Mouse (Mus musculus): Measurements from ENCODE around the gene Gemin2.
"Not testable (repeated sequence)": the region's sequence is repeated elsewhere in the genome, so short reads cannot be mapped to it uniquely, and the experiment has no call there.

The Gemin2 gene

DNA sequence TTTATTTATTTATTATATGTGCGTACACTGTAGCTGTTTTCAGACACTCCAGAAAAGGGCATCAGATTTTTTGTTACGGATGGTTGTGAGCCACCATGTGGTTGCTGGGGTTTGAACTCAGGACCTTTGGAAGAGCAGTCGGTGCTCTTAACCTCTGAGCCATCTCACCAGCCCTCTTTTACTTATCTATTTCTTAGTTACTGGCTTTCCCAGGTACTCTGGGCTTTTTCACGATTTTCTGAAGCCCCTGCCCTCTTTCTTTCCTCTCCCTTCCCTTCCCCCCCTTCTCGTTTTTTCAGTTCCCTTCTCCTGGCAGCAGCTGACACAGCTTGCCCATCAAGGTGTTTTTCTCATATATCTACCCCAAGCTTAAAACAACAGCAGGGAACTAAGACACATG, 45.0 kb downstream of the Gemin2 start:
- DNase-seq (ENCODE audit: extremely low spot score) = not testable (repeated sequence)

DNA sequence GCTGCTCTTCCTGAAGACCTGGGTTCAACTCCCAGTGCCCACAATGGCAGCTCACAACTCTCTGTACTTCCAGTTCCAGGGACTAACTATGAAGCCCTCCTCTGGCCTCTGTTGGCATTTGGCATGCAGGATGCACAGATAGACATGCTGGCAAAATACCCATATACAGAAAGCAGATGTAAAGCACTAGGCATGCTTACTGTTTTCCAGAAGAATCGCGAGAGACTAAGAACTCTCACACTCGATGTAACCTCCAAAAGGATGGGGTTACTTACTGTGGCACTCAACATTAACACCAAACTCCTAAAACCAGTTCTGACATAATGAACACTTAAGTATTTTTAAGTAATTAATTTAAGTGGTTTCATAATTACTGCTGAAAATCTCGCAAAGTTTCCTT, 47.1 kb downstream of the Gemin2 start:
- DNase-seq (ENCODE audit: extremely low spot score) = no peak

DNA sequence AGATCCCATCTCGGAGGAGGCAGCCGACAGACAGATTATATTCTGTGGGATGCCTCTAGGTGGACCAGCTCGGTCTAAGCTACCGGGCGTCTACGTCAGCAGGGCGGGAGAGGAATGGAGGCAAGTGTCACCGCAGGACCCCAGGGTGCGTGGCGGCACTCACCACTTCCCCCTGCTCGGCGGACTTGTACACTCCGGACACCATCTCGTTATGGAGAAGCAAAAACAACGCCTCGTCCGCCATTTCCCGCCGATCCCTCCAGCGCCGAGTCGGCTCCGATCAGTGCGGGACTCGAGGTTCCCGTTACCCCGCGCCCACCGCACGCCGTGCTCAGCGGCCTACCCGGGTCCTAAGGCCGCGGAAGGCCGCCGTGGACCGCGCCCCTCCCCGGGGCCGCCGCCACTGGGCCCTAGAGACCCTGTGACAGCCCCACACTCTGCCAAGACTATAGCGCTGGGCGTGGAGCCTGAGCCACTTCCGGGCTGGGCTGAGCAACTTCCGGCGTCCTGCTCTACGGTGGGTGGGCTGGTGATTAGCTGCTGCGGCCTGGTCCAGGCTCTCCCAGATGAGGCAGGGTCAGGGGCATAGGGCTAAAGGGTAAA, 47.9 kb downstream of the Gemin2 start, which contains the start of gene Trappc6b:
Trappc6b (minus strand) TSS at position 480 of the 603 bp plus-strand sequence.
- DNase-seq (ENCODE audit: extremely low spot score) = peak; percentile 85

DNA sequence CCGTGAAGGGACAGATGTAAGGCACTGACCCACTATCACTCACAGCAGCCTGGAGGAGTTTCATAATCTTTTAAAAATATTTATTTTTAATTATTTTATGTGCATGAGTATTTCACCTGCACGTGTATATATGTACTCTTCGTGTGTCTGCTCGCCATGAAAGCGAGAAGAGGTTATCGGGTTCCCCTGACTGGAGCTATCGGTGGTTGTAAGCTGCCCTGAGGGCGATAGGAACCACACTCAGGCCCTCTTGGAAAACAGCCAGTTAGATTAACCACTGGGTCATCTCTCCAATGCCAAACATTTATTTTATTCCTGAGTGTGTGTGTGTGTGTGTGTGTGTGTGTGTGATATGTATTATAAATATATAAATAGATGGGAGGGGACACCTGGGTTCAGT, 51.6 kb downstream of the Gemin2 start:
- DNase-seq (ENCODE audit: extremely low spot score) = no peak

DNA sequence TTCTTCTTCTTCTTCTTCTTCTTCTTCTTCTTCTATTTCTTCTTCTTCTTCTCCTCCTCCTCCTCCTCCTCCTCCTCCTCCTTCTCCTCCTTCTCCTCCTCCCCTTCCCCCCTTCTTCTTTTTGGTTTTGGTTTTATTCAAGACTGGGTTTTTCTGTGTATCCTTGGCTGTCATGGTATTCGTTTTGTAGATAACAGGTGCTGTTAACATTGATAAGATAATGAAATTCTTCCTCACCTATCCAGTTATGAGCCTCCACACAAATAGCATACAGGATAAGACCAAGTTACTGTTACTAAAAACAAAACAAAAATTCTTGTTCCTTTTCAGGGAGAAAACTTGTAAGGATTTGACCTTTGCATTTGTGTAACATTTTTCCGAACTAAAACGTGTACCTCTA, 52.6 kb downstream of the Gemin2 start:
- DNase-seq (ENCODE audit: extremely low spot score) = no peak

DNA sequence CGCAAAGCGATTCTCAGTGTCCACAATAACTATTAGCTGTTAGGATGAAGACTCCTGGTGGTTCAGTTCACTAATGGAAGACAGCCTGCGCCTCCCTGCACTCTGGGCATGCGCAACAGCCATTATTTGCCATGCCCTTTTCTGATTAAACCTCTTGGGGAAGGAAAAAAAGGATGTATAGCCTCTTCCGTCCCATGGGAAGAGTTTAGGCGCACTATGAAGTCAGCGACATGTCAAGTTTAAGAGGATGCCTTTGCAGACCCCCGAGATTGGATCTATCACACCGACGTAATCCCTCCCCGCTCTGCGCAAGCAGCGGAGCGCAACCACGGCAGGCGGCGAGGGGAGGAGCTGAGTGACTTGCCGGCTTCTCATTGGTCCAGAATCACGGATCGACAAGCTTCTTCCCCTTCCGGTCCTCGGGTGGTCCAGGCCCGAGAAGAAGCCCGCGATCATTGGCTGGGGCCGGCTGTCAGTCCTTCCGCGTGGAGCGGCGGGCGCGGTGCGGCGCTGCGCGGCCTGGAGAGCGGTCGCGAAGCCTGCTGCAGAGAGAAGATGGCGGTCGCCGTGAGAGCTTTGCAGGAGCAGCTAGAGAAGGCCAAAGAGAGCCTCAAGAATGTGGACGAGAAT, 53.4 kb downstream of the Gemin2 start, which contains the start of gene Pnn:
Pnn (plus strand) TSS at position 437 of the 630 bp plus-strand sequence.
- peak; percentile 96 for DNase-seq (ENCODE audit: extremely low spot score)

DNA sequence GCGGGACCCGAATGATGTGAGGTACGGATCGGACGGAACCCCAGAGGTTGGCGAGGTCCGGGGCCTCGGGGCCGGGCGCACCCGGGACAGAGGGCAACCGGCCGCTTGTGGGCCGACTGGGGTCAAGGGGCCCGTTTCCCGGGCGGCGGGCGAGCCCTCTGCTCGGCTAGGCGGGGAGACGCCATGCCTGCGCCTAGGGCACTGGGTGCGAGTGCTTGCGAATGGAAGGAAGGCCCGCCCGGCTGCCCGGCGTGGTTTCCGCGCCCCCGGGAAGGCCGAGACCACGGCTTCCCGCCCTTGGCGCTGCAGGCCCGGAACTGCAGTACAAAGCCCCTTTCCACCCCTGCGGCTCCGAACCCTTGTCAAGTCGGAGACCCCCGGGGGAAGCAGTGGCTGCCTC, 53.9 kb downstream of the Gemin2 start:
- no peak for DNase-seq (ENCODE audit: extremely low spot score)

DNA sequence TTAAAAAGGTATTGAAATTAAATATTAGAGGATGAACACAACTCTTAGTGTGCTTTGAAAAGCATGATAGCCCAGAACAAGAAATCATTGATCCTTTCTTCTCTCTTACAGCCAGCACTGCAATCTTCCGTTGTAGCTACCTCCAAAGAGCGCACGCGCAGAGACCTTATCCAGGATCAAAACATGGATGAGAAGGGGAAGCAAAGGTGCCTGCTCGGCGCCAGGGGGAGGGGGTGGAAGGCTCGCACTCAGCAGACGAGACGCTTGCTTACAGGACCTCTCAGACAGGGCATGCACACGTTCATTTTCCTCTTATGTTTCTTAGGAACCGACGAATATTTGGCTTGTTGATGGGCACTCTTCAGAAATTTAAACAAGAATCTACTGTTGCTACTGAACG, 55.6 kb downstream of the Gemin2 start:
- no peak for DNase-seq (ENCODE audit: extremely low spot score)

DNA sequence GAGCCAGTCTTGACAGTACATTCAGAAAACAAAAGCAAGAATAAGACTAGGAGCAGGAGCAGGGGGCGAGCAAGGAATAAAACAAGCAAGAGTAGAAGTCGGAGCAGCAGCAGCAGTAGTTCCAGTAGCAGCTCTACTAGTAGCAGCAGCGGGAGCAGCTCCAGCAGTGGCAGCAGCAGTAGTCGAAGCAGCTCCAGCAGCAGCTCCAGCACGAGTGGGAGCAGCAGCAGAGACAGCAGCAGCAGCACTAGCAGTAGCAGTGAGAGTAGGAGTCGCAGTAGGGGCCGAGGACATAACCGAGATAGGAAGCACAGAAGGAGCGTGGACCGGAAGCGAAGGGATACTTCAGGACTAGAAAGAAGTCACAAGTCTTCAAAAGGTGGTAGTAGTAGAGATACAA, 59.1 kb downstream of the Gemin2 start:
- no peak for DNase-seq (ENCODE audit: extremely low spot score)

DNA sequence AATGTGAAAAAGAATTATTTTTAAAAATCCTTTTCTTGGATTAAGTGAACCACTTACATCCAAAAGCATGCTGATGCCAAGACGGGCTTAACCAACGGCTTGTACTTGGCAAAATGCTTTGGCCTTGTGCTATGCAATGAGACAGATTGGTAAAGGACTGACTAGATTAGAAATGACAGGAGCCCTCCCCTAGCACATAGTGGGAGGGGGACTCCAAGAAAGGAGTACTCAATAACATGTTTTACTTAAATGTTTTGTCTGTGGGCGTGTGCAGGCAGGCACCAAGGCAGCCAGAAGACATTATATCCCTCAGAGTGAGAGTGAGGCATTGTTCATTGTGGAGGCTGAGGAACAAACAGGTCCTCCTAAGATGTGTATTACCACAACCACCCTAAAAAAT, 60.9 kb downstream of the Gemin2 start:
- no peak for DNase-seq (ENCODE audit: extremely low spot score)

DNA sequence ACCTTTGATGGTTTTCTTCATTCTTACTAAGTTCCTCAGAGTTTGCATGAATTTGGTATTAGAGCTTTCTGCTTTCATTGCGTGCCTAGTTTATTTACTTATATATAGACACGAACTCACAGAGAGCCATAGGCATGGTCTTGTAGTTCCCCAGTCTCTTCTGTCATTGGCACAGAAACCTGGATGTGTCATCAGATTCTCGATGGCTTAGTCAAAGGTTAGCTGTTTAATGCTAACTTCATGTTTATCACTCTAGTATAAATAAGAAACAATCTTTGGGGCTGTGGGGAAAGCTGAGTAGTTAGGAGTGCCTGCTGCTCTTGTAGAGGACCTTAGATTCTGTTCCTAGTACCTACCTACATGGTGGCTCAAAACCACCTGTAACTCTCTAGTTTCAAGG, 63.8 kb downstream of the Gemin2 start:
- no peak for DNase-seq (ENCODE audit: extremely low spot score)

DNA sequence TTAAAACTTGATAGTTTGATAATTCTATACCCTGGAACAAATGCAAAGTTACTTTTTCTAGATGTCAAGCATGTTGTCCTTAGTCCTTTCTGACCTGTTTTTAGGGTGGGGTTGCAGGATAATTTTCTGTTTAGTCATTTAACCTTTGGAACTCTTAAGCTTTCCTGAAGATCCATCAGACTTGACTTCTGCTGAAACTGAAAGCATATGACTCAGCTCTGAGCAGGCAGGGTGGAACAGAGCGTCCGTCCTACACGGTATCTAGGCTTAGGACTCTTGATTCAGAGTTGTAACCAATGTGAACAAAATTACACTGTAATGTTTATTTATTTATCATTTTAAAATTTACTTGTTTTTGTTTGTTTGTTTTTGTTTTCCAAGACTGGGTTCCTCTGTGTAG, 64.7 kb downstream of the Gemin2 start:
- no peak for DNase-seq (ENCODE audit: extremely low spot score)

All from embryo, embryonic 9.5 days (tissue).